Mouse (Mus musculus) liver, embryonic 14 days (tissue): ENCODE data around the gene Myo1a. TPM values are rescaled to one million over a fixed set of nuclear protein-coding genes. Genes with fewer than 3 reads are reported as not detected.

Experiments used
- polyA plus RNA-seq: library from polyadenylated mRNA; depleted of rRNA; stranded (reverse); fragments of >200 nt; gene quantifications from 2 replicates; pipeline ENCODE4 v1.2.3, GENCODE M21; 2012; rRNA removed

Gene Myo1a
- polyA plus RNA-seq: 0.22 and 0.26 TPM in 2 replicates

GRCm38 (mm10) chr10:127704766-127705220 lies at the start of gene Myo1a:
Gene Myo1a (plus strand): TSS chr10:127705170.

DNA sequence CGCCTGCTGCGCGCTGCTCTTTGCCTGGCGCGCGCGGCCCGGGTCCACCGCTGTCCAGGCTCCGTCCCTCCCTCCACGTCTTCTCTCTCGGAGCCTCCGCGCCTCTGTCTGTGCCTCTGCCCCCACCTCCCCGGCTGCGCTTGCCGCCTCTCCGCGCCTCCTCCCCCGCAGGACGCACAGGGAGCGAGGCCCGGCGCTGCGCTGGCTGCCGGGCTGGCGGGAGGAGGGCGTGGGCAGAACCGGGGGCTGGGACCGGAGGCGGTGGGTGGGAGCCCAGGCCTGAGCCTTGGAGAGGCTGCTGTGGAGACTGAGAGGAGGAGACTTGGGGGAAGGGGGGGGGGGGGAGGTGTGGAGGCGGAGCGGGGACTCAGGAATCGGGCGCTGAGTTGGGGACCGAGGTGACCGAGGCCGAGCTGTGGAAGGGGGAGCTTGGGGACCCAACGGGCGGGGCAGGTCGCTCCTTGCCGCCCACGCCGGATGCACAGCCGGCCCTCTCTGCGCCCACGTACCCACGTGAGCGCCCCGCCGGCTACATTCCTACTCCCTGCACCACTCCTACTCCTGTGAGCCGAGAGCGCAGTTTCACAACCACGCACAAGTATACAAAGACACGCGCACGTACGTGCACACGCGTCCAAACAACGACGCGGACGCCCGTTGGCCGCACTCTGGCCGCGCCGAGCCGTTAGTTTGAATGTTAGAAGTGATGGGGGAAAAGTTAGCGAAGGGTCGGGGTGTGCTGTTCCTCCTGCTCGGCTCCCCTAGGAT lies 38.3 kb upstream of the Myo1a start, which contains the start of gene Nemp1:
Nemp1 (plus strand) TSS at position 401 of the 768 bp plus-strand sequence.

DNA sequence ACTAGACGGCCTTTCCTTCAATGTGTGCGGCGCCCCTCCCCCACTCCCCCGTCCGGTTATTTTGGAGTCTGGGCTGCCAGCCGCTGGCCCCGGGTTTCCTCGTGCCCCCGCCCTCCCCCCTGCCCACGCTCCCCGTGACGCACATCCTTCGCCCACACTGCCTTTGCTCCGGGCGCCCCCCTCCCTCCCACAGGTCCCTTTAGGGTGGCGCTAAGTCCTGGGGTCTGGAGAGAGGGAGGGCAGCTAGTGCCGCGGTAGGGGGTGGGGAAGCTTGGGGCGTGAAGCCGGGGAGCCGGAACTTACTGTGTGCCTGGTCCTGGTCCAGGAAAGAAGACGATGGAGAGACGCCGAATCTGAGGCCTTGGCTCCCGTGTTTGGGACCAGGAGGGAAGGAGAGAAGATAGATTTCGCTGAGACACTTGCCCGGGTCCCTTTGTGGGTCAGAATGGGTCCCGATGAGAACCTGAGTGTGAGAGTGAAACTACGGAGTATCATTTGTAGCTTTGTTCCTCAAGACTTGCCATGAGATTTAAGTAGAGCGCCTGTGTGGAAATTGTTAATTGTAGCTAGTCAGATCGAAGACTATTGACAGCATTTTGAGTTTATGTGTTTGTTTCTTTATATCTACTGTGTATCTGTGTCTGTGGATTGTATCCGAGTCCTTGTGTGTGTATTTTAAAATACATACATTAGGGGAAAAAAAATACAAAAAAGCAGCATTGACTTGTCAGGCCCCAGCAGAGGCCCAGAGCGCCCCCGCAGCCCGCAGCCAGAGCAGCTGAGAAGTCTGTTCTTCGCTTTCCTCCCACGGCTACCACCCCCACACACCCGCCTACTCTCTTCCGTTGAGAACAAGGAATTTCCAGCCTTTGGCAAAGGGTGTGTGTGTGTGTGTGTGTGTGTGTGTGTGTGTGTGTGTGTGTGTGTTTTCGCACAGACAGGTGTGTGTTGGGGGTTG lies 36.6 kb upstream of the Myo1a start, which contains the start of gene Nab2:
Nab2 (minus strand) TSS at position 476 of the 958 bp plus-strand sequence.

DNA sequence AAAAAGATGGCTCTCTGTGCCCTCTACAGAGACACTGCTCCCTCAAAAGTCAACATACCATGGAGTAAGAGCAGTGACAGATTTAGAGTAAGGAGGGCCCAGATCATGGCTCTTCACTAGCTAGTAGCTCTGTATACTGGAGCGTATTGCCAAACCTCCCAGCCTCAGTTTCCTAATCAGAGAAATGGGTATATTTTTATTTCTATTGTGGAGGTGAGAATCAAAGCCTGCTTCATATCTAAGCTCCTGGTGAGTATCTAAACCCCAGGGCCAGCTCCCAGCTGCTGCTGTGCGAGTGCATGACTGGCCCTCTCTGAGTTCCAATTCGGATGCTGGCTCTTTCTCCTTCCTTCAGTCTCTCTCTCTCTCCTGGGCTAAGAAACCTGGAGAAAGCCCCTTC lies 19.2 kb downstream of the Myo1a start, which contains the start of gene Tac2:
Tac2 (plus strand) TSS at position 301 of the 400 bp plus-strand sequence.

DNA sequence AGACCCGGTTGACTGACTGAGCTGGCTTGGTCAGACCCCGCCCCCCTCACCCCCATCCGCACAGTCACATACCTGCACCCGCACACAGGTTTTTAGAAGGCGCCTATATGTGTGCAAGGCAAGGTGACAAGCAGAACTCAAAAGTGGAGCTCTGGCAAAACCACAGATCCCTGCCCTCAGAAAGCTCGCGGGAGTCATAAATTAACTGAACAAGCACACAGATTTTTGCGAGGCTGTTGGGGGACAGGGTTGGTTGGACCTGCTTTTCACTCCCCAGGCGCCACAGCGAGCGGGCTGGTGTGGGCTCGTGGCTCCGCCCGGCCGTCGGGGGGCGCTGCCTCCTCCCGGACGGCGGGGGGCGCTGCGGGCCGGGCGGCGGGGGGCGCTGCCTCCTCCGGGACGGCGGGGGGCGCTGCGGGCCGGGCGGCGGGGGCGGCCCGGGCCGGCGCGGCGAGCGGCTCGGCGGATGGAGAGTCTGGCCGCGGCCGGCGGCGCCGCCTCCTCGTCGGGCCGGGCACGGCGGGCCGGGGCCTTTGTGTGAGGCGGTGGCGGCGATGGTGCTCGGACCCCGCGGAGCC lies 34.2 kb downstream of the Myo1a start, which contains the start of gene Zbtb39:
Zbtb39 (plus strand) TSS at position 456 of the 578 bp plus-strand sequence.

DNA sequence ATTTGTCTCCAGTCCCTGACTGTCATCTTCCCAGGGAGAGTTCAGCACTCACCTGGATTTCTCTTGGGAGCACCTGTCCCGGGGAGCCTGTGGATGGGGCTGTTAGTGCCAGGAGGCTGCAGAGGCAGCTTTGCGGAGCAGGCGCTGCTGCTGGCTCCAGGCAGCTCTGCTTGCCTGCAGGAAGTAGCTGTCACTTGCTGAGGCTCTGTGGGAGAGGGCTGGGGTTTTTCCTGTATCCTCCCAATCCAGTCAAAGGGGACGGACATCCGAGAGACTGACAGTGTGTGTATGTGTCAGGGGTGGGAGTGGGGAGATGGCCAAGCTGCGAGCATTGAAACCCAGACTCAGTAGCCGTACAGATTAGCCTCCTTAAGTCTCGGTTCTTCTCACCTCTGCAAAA lies 46.6 kb downstream of the Myo1a start, which contains the start of gene Gpr182:
Gpr182 (minus strand) TSS at position 185 of the 400 bp plus-strand sequence.

GRCm38 (mm10) chr10:127759181-127760110 lies 54.5 kb downstream of the Myo1a start, which contains the start of the genes Rdh1 and Rdh16f1:
Gene Rdh1 (plus strand): TSS chr10:127759721.
Gene Rdh16f1 (plus strand): TSS chr10:127759787.

Other genes starting within 250 kb of the Myo1a start
- 0.36 and 1.6 TPM in 2 replicates for gene Stac3, start 203.5 kb upstream of the Myo1a start, polyA plus RNA-seq
- 1.8 and 2.2 TPM in 2 replicates for gene Ndufa4l2, start 190.2 kb upstream of the Myo1a start, polyA plus RNA-seq
- gene Shmt2, start 182.7 kb upstream of the Myo1a start, polyA plus RNA-seq: 83.1 and 90.5 TPM in 2 replicates
- not detected in 2 replicates for gene Nxph4, start 170.6 kb upstream of the Myo1a start, polyA plus RNA-seq
- gene Lrp1, start 84.0 kb upstream of the Myo1a start, polyA plus RNA-seq: 17.1 and 18.2 TPM in 2 replicates
- gene Stat6, start 62.2 kb upstream of the Myo1a start, polyA plus RNA-seq: 9.8 and 11.0 TPM in 2 replicates
- gene Nemp1, start 38.3 kb upstream of the Myo1a start, polyA plus RNA-seq: 5.7 and 6.6 TPM in 2 replicates
- 3.7 and 3.8 TPM in 2 replicates for gene Nab2, start 36.6 kb upstream of the Myo1a start, polyA plus RNA-seq
- 19.2 and 23.8 TPM in 2 replicates for gene Tac2, start 19.3 kb downstream of the Myo1a start, polyA plus RNA-seq
- 2.1 and 2.3 TPM in 2 replicates for gene Zbtb39, start 34.4 kb downstream of the Myo1a start, polyA plus RNA-seq
- gene Gpr182, start 46.6 kb downstream of the Myo1a start, polyA plus RNA-seq: 8.2 and 9.1 TPM in 2 replicates
- gene Rdh1, start 54.6 kb downstream of the Myo1a start, polyA plus RNA-seq: 0.12 and 0.14 TPM in 2 replicates
- 0.06 and 0.10 TPM in 2 replicates for gene Rdh16f1, start 54.6 kb downstream of the Myo1a start, polyA plus RNA-seq
- gene Rdh9, start 71.2 kb downstream of the Myo1a start, polyA plus RNA-seq: 0.02 and 0.05 TPM in 2 replicates
- gene Rdh16, start 96.0 kb downstream of the Myo1a start, polyA plus RNA-seq: 0.01 and 0.02 TPM in 2 replicates
- gene Rdh19, start 144.8 kb downstream of the Myo1a start, polyA plus RNA-seq: 0.02 and 0.05 TPM in 2 replicates
- 0.09 and 0.12 TPM in 2 replicates for gene Rdh16f2, start 161.3 kb downstream of the Myo1a start, polyA plus RNA-seq
- 1.0 and 1.3 TPM in 2 replicates for gene Rdh7, start 183.6 kb downstream of the Myo1a start, polyA plus RNA-seq
- gene Sdr9c7, start 193.3 kb downstream of the Myo1a start, polyA plus RNA-seq: 0.02 TPM in 1 of 2 replicates, not detected in the other